Mouse (Mus musculus): ENCODE results near the gene Zfp319.

- TF ChIP-seq CTCF (IDR thresholded peaks at IDR 0.05; ENCODE audit: low read depth, low read length) (no peak), POLR2A (IDR thresholded peaks at IDR 0.05; ENCODE audit: borderline replicate concordance, low read depth, low read length) (no peak)
Measured at GRCm38 (mm10) chr8:95369581-95370326, 38.0 kb upstream of the Zfp319 start.

All from bone marrow macrophage, adult 2 months (primary cell).